Mouse (Mus musculus) liver, adult 2 months (tissue): ENCODE measurements around the gene Dact2. TPM values are rescaled to one million over a fixed set of nuclear protein-coding genes. Genes with fewer than 3 reads are reported as not detected.

ENCODE experiments used
- DNase-seq: peaks from one replicate; pipeline ENCODE4 v3.0.0-alpha.2; 2011; ENCODE audit warnings: low read depth, low spot score; ENCODE audit errors: extremely low read depth
- H3K27ac ChIP-seq: fragments of 200-500 bp; replicated peaks from 2 replicates; pipeline ENCODE4 v1.5.1; 2012; ENCODE audit warnings: low read depth, mild to moderate bottlenecking, control low read depth, inconsistent platforms, low read length; ENCODE audit not compliant: insufficient read depth
- H3K27me3 ChIP-seq: fragments of 200-500 bp; 2 replicates; pipeline ENCODE4 v1.6.1; 2012; ENCODE audit warnings: mild to moderate bottlenecking, moderate library complexity, low read length, inconsistent platforms; ENCODE audit not compliant: control insufficient read depth, insufficient read depth
- H3K36me3 ChIP-seq: fragments of 200-500 bp; 2 replicates; pipeline ENCODE4 v1.6.1; 2012; ENCODE audit warnings: low read length, inconsistent platforms; ENCODE audit not compliant: control insufficient read depth, insufficient read depth
- H3K4me1 ChIP-seq: fragments of 200-500 bp; 2 replicates; pipeline ENCODE4 v1.6.1; 2011; ENCODE audit warnings: low read length; ENCODE audit not compliant: control insufficient read depth, insufficient read depth
- H3K4me3 ChIP-seq: fragments of 200-500 bp; 2 replicates; pipeline ENCODE4 v1.5.1; 2011; ENCODE audit warnings: low read depth, mild to moderate bottlenecking, control low read depth, low read length, moderate library complexity; ENCODE audit not compliant: insufficient read depth
- H3K79me2 ChIP-seq: fragments of 200-500 bp; 2 replicates; pipeline ENCODE4 v1.6.1; 2012; ENCODE audit warnings: inconsistent platforms, mild to moderate bottlenecking, low read length, moderate library complexity; ENCODE audit not compliant: control insufficient read depth, insufficient read depth
- H3K9ac ChIP-seq: fragments of 200-500 bp; 2 replicates; pipeline ENCODE4 v1.6.1; 2012; ENCODE audit warnings: low read depth, mild to moderate bottlenecking, control low read depth, inconsistent platforms, low read length
- CTCF ChIP-seq: fragments of 200-500 bp; IDR thresholded peaks from 2 replicates; pipeline ENCODE4 v1.5.1; 2011; ENCODE audit warnings: low read depth, low read length, control low read depth
- POLR2A ChIP-seq: fragments of 200-500 bp; IDR thresholded peaks from 2 replicates; pipeline ENCODE4 v1.6.1; 2011; ENCODE audit warnings: low read length, control low read depth; ENCODE audit not compliant: insufficient read depth; ENCODE audit errors: extremely low read depth
- WGBS: fragments of 180-500 bp; shearing (Covaris S2); methylation state at CpG from one replicate; pipeline ENCODE4 v1.1.7; 2018; 5-methylcytosine and 5-hydroxymethylcytosine counted together
- polyA plus RNA-seq: library from polyadenylated mRNA; depleted of rRNA; stranded (reverse); fragments of >200 nt; gene quantifications from 2 replicates; pipeline ENCODE4 v1.2.3, GENCODE M21; 2012
- total RNA-seq: library from RNA; depleted of rRNA; stranded (reverse); fragments of >200 nt; gene quantifications from 2 replicates; pipeline ENCODE4 v1.2.3, GENCODE M21; 2014

Dact2 gene
- total and polyA plus RNA-seq, 2 experiments, result 5.1 to 13.7 TPM

DNA sequence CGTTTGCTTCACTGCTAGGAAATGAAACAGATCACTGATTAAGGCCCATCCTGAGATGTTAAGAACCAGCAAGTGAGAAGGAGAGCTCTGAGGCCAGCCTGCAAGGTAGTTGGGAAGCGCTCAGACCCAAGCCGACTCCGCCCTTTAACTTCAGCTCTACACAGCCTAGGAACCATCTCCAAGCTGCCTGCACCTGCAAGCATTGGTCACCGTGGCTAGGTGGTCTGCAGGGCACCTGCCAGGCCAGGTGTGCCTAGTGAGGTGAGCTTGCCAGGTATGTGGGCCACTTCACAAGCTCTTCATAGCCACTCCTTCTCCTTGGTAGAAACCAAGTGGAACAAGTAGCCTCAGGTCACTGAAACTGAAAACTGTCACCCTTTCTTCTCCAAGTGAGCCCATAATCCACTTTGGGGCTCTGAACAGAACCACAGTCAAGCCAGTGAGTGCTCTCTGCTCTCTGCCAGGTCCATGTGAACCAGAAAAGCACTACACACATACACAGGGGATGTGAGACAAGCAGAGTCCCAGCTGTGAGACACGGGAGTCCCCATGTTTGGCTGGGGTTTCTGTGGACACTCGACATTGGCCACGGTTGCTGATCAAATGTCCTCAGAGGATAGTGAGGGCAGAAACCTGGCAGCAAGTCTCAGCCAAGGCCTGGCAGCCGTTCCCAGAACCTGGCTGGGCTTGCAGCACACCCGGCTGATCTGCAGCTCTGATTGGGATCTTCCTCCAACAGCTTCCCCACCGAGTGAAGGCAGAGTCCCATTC is 40.3 kb upstream of the Dact2 start:
- no peak for DNase-seq
- Histone ChIP-seq H3K27ac (no peak overlapping the region), H3K79me2 (no peaks in the 10 kb centered on the region), H3K9ac (no peak overlapping the region), H3K36me3 (no peaks in the 10 kb centered on the region), H3K27me3 (no peaks in the 10 kb centered on the region), H3K4me3 (no peak overlapping the region), H3K4me1 (no peaks in the 10 kb centered on the region)
- 51% methylated on average over 11 of the region's 11 CpGs for WGBS
- TF ChIP-seq CTCF (no peak), POLR2A (no peak)

DNA sequence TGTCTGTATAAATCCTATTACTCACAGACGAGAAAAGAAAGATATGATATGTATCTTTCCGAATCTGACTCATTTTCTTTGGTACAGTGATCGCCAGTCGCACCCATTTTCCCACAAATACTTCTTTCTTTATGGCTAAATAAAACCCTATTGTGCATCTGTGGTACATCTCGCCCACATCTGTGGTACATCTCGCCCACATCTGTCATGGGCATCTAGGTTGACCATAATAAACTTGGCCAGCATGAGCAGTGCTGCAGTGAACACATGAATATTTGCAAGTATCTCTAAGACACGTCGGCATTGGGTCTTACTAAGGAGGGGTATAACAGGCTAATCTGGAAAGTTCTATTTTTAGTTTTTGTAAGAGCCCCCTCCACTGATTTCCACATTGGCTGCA is 38.5 kb upstream of the Dact2 start:
- H3K4me1 ChIP-seq, result no peaks in the 10 kb centered on the region
- no peaks in the 10 kb centered on the region for H3K27me3 ChIP-seq
- H3K36me3 ChIP-seq, result no peaks in the 10 kb centered on the region
- H3K79me2 ChIP-seq, result no peaks in the 10 kb centered on the region
- H3K4me3 ChIP-seq, result no peak overlapping the region
- H3K9ac ChIP-seq, result no peak overlapping the region
- WGBS, result 83% methylated on average over 8 of the region's 8 CpGs
- no peak for TF ChIP-seq POLR2A
- TF ChIP-seq CTCF, result no peak
- DNase-seq, result no peak
- H3K27ac ChIP-seq, result no peak overlapping the region

- H3K27ac ChIP-seq, result no peak overlapping the region
- DNase-seq, result no peak
- H3K27me3 ChIP-seq, result no peaks in the 10 kb centered on the region
- H3K9ac ChIP-seq, result no peak overlapping the region
- TF ChIP-seq CTCF (no peak), POLR2A (no peak)
- no peaks in the 10 kb centered on the region for H3K4me1 ChIP-seq
- WGBS, result 73% methylated on average over 10 of the region's 10 CpGs
- no peak overlapping the region for H3K4me3 ChIP-seq
- no peaks in the 10 kb centered on the region for H3K36me3 ChIP-seq
- H3K79me2 ChIP-seq, result no peaks in the 10 kb centered on the region
Measured at GRCm38 (mm10) chr17:14239960-14240359, 35.9 kb upstream of the Dact2 start.

- H3K27me3 ChIP-seq, result no peaks in the 10 kb centered on the region
- no peak for DNase-seq
- H3K4me1 ChIP-seq, result no peaks in the 10 kb centered on the region
- no peaks in the 10 kb centered on the region for H3K79me2 ChIP-seq
- no peaks in the 10 kb centered on the region for H3K36me3 ChIP-seq
- no peak overlapping the region for H3K27ac ChIP-seq
- TF ChIP-seq CTCF (no peak), POLR2A (no peak)
- WGBS, result 63% methylated on average over 6 of the region's 6 CpGs
- no peak overlapping the region for H3K9ac ChIP-seq
- no peak overlapping the region for H3K4me3 ChIP-seq
Measured at GRCm38 (mm10) chr17:14237134-14237533, 33.0 kb upstream of the Dact2 start.

DNA sequence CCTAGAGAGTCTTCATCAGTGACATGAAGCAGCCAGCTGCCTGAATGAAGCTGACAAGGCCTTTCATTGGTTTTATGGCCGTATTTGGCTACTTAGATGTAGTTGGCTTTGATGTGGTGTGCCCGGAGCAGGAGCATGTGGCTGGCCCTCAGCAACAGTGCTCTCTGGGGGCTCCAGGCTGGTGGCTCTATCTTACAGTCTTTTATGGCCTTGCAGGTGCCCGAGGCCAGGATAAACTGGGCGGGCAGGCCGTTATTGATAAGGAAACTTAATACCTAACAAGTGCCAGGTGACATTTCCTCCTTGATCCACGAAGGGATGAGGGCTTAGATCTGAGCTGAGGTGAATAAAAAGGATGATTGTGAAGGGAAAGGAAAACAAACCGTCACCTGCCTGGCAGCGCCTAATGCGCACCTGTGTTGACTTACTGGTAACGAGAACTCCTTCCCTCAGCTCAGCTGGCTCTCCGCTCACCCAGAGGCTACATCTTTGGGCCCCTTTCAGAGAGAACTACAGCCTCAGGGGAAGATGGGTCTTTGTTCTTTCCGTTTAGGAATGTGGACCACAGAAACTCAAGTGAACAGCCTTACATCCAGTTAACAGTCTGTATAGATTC is 30.8 kb upstream of the Dact2 start:
- no peak for DNase-seq
- H3K79me2 ChIP-seq, result no peaks in the 10 kb centered on the region
- H3K4me3 ChIP-seq, result no peak overlapping the region
- no peak overlapping the region for H3K9ac ChIP-seq
- H3K36me3 ChIP-seq, result no peaks in the 10 kb centered on the region
- WGBS, result 32% methylated on average over 12 of the region's 12 CpGs
- H3K4me1 ChIP-seq, result no peaks in the 10 kb centered on the region
- H3K27ac ChIP-seq, result no peak overlapping the region
- TF ChIP-seq POLR2A (no peak), CTCF (no peak)
- H3K27me3 ChIP-seq, result no peaks in the 10 kb centered on the region

DNA sequence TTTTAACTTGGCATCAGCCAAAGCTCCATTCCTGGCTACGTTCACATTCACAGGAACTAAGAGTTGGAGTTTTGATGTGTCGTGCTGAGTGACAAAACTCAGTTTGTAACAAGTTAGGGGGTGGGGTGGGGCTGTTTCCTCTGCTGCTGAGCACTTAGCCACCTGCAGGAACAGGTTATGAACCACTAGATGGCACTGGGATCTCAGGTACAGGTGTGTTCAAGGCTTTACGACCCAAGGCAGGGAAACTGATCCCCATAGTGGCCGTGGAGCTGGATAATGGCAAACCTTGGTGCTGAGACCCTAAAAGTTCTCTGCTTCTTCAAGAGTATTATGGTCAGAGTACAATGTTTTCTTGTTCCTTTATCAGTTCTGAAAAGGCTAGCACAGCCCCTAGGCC is 29.6 kb upstream of the Dact2 start:
- Histone ChIP-seq H3K79me2 (no peaks in the 10 kb centered on the region), H3K27me3 (peaks cover 3% of the 10 kb centered on the region; the same call in 1 of the 2 replicates), H3K36me3 (no peaks in the 10 kb centered on the region), H3K4me1 (no peaks in the 10 kb centered on the region), H3K27ac (no peak overlapping the region), H3K9ac (no peak overlapping the region), H3K4me3 (no peak overlapping the region)
- TF ChIP-seq CTCF, result no peak
- no peak for TF ChIP-seq POLR2A
- WGBS, result 20% methylated on average over 4 of the region's 4 CpGs
- DNase-seq, result no peak
